Mouse (Mus musculus) right cerebral cortex, postnatal 14 days (tissue): ENCODE measurements at regions not wholly inside any gene's neighbourhood (a gene's known extent, or its start where the extent isn't known, plus 50 kb on each side); places are given as distances from the start of the nearest gene placed in this dataset.

Experiments used
- DNase-seq: peaks from one replicate; pipeline ENCODE4 v3.0.0; 2022

GRCm38 (mm10) chr5:49909483-49909882, 149.3 kb downstream of the Adgra3 start:
- no peak for DNase-seq

- no peak for DNase-seq
These were observed 162.7 kb downstream of the Adgra3 start for GRCm38 (mm10) chr5:49896106-49896505.

GRCm38 (mm10) chr5:49880383-49880782, 178.4 kb downstream of the Adgra3 start:
- no peak for DNase-seq

- no peak for DNase-seq
These were observed 182.6 kb downstream of the Adgra3 start for GRCm38 (mm10) chr5:49876240-49876639.

GRCm38 (mm10) chr5:49857202-49857601, 201.6 kb downstream of the Adgra3 start:
- DNase-seq: peak; percentile 13

- no peak for DNase-seq
These were observed 202.8 kb downstream of the Adgra3 start for GRCm38 (mm10) chr5:49856036-49856435.

- DNase-seq: no peak
These were observed 210.1 kb downstream of the Adgra3 start for GRCm38 (mm10) chr5:49848680-49849079.

- DNase-seq: no peak
These were observed 210.6 kb downstream of the Adgra3 start for GRCm38 (mm10) chr5:49848174-49848573.

- DNase-seq: no peak
These were observed 240.0 kb downstream of the Adgra3 start for GRCm38 (mm10) chr5:49818832-49819231.

- DNase-seq: no peak
These were observed 242.1 kb downstream of the Adgra3 start for GRCm38 (mm10) chr5:49816751-49817150.

- DNase-seq: no peak
These were observed 245.5 kb downstream of the Adgra3 start for GRCm38 (mm10) chr5:49813335-49813734.

GRCm38 (mm10) chr5:49788494-49789160, 263.9 kb upstream of the Kcnip4 start:
- DNase-seq: no peak

- DNase-seq: no peak
These were observed 259.0 kb upstream of the Kcnip4 start for GRCm38 (mm10) chr5:49783728-49784127.

GRCm38 (mm10) chr5:49761054-49761453, 236.3 kb upstream of the Kcnip4 start:
- DNase-seq: no peak

- DNase-seq: no peak
These were observed 230.8 kb upstream of the Kcnip4 start for GRCm38 (mm10) chr5:49755531-49755930.

- no peak for DNase-seq
These were observed 187.9 kb upstream of the Kcnip4 start for GRCm38 (mm10) chr5:49712607-49713006.

- DNase-seq: no peak
These were observed 157.4 kb upstream of the Kcnip4 start for GRCm38 (mm10) chr5:49682156-49682555.

GRCm38 (mm10) chr5:49681514-49681913, 156.8 kb upstream of the Kcnip4 start:
- DNase-seq: no peak

- DNase-seq: no peak
These were observed 151.2 kb upstream of the Kcnip4 start for GRCm38 (mm10) chr5:49675885-49676284.

- no peak for DNase-seq
These were observed 140.5 kb upstream of the Kcnip4 start for GRCm38 (mm10) chr5:49665196-49665595.

- no peak for DNase-seq
These were observed 139.2 kb upstream of the Kcnip4 start for GRCm38 (mm10) chr5:49663928-49664327.

- DNase-seq: no peak
These were observed 137.4 kb upstream of the Kcnip4 start for GRCm38 (mm10) chr5:49662096-49662495.

GRCm38 (mm10) chr5:49660598-49660997, 135.9 kb upstream of the Kcnip4 start:
- DNase-seq: no peak

- no peak for DNase-seq
These were observed 126.2 kb upstream of the Kcnip4 start for GRCm38 (mm10) chr5:49650953-49651352.

- DNase-seq: no peak
These were observed 121.1 kb upstream of the Kcnip4 start for GRCm38 (mm10) chr5:49645781-49646180.
